Mouse (Mus musculus) myocyte (in vitro differentiated cells): ENCODE results near the gene Rabl6.

Experiments
- POLR2A ChIP-seq: IDR thresholded peaks from one replicate; pipeline ENCODE4 v1.6.1; 2011; ENCODE audit warnings: low read depth, mild to moderate bottlenecking, control low read depth, moderate library complexity; ENCODE audit not compliant: insufficient read length
- SRF ChIP-seq: IDR thresholded peaks from one replicate; pipeline ENCODE4 v1.6.1; 2011; ENCODE audit warnings: low read depth; ENCODE audit not compliant: control insufficient read depth, insufficient read length

DNA sequence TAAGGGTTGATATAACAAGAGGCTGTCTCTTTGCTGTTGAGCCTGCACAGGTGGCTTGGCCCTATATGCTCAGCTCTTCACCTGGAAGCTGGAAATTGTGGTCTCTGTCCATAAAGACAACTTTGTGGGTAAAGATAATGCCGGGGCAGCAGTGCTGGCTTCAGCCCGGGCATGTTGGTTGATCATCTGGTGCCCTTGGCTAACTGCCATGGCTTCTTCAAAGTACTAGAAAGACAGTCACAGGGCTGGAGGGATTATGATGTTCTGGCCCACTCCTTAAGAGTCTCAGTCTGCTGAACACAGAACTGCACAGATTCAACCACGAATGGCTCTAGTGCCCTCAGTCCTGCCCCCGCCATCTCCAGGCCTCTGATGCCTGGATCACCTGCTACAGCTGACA is 48.9 kb upstream of the Rabl6 start:
- TF ChIP-seq POLR2A (no peak), SRF (no peak)
